Mouse (Mus musculus) liver, adult (tissue): Measurements from ENCODE around the gene Slc39a13.

ENCODE experiments used
- GATA4 ChIP-seq: IDR thresholded peaks from 2 replicates; pipeline ENCODE4 v1.6.1; 2014; ENCODE audit warnings: mild to moderate bottlenecking, low read length; ENCODE audit not compliant: insufficient replicate concordance

Slc39a13 gene

GRCm38 (mm10) chr2:91101124-91101740 is 31.0 kb upstream of the Slc39a13 start:
- no peak for TF ChIP-seq GATA4

- no peak for TF ChIP-seq GATA4
These were observed 27.9 kb upstream of the Slc39a13 start for GRCm38 (mm10) chr2:91098156-91098555.

GRCm38 (mm10) chr2:91097015-91097414 is 26.8 kb upstream of the Slc39a13 start:
- TF ChIP-seq GATA4 = no peak

GRCm38 (mm10) chr2:91096524-91096923 is 26.3 kb upstream of the Slc39a13 start:
- TF ChIP-seq GATA4 = no peak

- no peak for TF ChIP-seq GATA4
These were observed 20.6 kb upstream of the Slc39a13 start for GRCm38 (mm10) chr2:91090827-91091226.

GRCm38 (mm10) chr2:91090208-91090607 is 20.0 kb upstream of the Slc39a13 start:
- no peak for TF ChIP-seq GATA4

- no peak for TF ChIP-seq GATA4
These were observed 18.8 kb upstream of the Slc39a13 start for GRCm38 (mm10) chr2:91088987-91089386.

GRCm38 (mm10) chr2:91087453-91087852 is 17.2 kb upstream of the Slc39a13 start:
- no peak for TF ChIP-seq GATA4

GRCm38 (mm10) chr2:91086392-91087237 is 16.4 kb upstream of the Slc39a13 start:
- no peak for TF ChIP-seq GATA4

- no peak for TF ChIP-seq GATA4
These were observed 15.5 kb upstream of the Slc39a13 start for GRCm38 (mm10) chr2:91085494-91086391.

GRCm38 (mm10) chr2:91084179-91084820 is 14.1 kb upstream of the Slc39a13 start:
- TF ChIP-seq GATA4 = no peak

GRCm38 (mm10) chr2:91083366-91083940 is 13.2 kb upstream of the Slc39a13 start:
- TF ChIP-seq GATA4 = no peak

GRCm38 (mm10) chr2:91082844-91083243 is 12.6 kb upstream of the Slc39a13 start:
- no peak for TF ChIP-seq GATA4
